ENCODE assay signal across 8 mouse cellular contexts in the genomic region with DNA sequence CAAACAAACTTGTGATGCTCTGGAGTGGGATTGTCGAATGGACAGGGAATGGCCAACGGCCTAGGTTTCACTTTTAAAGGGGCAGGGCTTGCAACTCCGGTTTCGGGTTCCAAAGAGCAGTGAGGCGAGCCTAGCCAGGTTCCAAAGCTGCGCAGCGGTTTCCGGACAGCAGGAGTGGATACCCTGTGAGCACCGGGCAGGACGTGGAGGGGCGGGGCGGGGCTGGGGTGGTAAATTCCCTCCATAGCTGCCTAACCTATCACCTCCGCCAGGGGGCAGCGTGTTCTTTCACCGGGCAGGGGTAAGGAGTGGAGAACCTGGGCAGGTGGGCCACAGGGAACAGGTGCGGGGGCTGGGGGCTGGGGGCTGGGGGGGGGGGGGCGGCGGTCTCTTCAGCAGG. TPM values are rescaled to one million over a fixed set of nuclear protein-coding genes. Genes with fewer than 3 reads are reported as not detected.
DNase-seq lines count a peak whose midpoint lies in the region; ATAC-seq and TF ChIP-seq lines count a peak whose summit lies in the region.

A gene (plus strand): TSS at position 112 of the 400 bp plus-strand sequence.

- H3K9ac ChIP-seq in lung, embryonic 16.5 days (ENCODE audit: low read length): peak within 1 kb of the TSS; percentile 78

- no peaks in the 10 kb centered on the region for H3K79me3 ChIP-seq in C2C12 (ENCODE audit: low read depth)

- 5% methylated on average over 18 of the region's 18 CpGs for WGBS in forebrain, embryonic 10.5 days
- WGBS in lung, embryonic 16.5 days: 2% methylated on average over 16 of the region's 18 CpGs

- no peaks in the 10 kb centered on the region for H3K27me3 ChIP-seq in C2C12 (ENCODE audit: control insufficient read depth, insufficient read depth, insufficient read length)
- H3K27me3 ChIP-seq in forebrain, embryonic 10.5 days (ENCODE audit: poor library complexity, severe bottlenecking): peaks cover 39% of the 10 kb centered on the region
- H3K27me3 ChIP-seq in lung, embryonic 16.5 days (ENCODE audit: control insufficient read depth, insufficient read depth, low read depth, low read length): no peaks in the 10 kb centered on the region

- H3K9me3 ChIP-seq in forebrain, embryonic 10.5 days: no peaks in the 10 kb centered on the region
- H3K9me3 ChIP-seq in lung, embryonic 16.5 days (ENCODE audit: control insufficient read depth, low read length): no peaks in the 10 kb centered on the region

- peak; percentile 49 for TF ChIP-seq CTCF in C2C12 (IDR thresholded peaks at IDR 0.05; ENCODE audit: control insufficient read depth, insufficient read depth, insufficient read length)

- peaks cover 50% of the 10 kb centered on the region for H3K4me1 ChIP-seq in forebrain, embryonic 10.5 days
- H3K4me1 ChIP-seq in lung, embryonic 16.5 days (replicated peaks; ENCODE audit: control insufficient read depth, insufficient read depth, low read length): peaks cover 26% of the 10 kb centered on the region

- peak within 1 kb of the TSS; percentile 12 for H3ac ChIP-seq in C2C12 (ENCODE audit: control insufficient read depth, insufficient read length, low read depth)

- intact Hi-C loops in heart, postnatal 10 days (cut with DNase I): loop anchor here (5.0 kb wide), 1 partner anchor 35 kb away; no protein-coding TSS in a partner anchor

- H3K36me3 ChIP-seq in C2C12 (ENCODE audit: control insufficient read depth, insufficient read depth): no peaks in the 10 kb centered on the region
- H3K36me3 ChIP-seq in forebrain, embryonic 10.5 days (replicated peaks): peaks cover 10% of the 10 kb centered on the region
- H3K36me3 ChIP-seq in lung, embryonic 16.5 days (ENCODE audit: control insufficient read depth, insufficient read depth, low read length): no peaks in the 10 kb centered on the region

- peak; percentile 70 for DNase-seq in adipocyte (ENCODE audit: low spot score)
- peak; percentile 53 for DNase-seq in forebrain, embryonic 10.5 days (ENCODE audit: extremely low spot score, low spot score)
- peak; percentile 42 to 74 for DNase-seq in heart, postnatal 10 days
- DNase-seq in kidney, postnatal 36 days: peak; percentile 76 to 90
- peak; percentile 64 for DNase-seq in retina, embryonic 14.5 days (ENCODE audit: low spot score)
- DNase-seq in cerebellum, adult 9-11 months: no peak

- peak; percentile 6; the same call in 1 of the 2 replicates for ATAC-seq in lung, embryonic 16.5 days (ENCODE audit: low read depth)

- no peaks in the 10 kb centered on the region for H3K79me2 ChIP-seq in C2C12 (ENCODE audit: control insufficient read depth, insufficient read depth)

- no peak within 1 kb of the TSS for H3K27ac ChIP-seq in forebrain, embryonic 10.5 days
- H3K27ac ChIP-seq in lung, embryonic 16.5 days (ENCODE audit: low read length): 0 out of 2 replicates have a peak within 1 kb of the TSS, but pooled peaks have one; percentile 12

- H3K4me2 ChIP-seq in lung, embryonic 16.5 days (ENCODE audit: low read depth, low read length): peak within 1 kb of the TSS; percentile 82

- no peak within 1 kb of the TSS for H3K4me3 ChIP-seq in C2C12 (ENCODE audit: insufficient read depth, poor library complexity, severe bottlenecking)
- H3K4me3 ChIP-seq in forebrain, embryonic 10.5 days: peak within 1 kb of the TSS; percentile 84
- H3K4me3 ChIP-seq in lung, embryonic 16.5 days (ENCODE audit: low read length): peak within 1 kb of the TSS; percentile 88

TF ChIP-seq in C2C12, 6 proteins besides CTCF, POLR2A, EP300 and RAD21:
- no peak for TF ChIP-seq MYOG (IDR thresholded peaks at IDR 0.05; ENCODE audit: control insufficient read depth, extremely low read depth, insufficient read length)
- no peak for TF ChIP-seq CEBPB (IDR thresholded peaks at IDR 0.05; ENCODE audit: low read depth)
- TF ChIP-seq MYOD1 (IDR thresholded peaks at IDR 0.05; ENCODE audit: control insufficient read depth, insufficient read length, low read depth): no peak
- no peak for TF ChIP-seq MAX (IDR thresholded peaks at IDR 0.05)
- TF ChIP-seq USF1 (IDR thresholded peaks at IDR 0.05; ENCODE audit: low read depth): no peak
- TF ChIP-seq FOSL1 (IDR thresholded peaks at IDR 0.05; ENCODE audit: insufficient read depth, low read length, poor library complexity, severe bottlenecking): no peak

RNA-seq across cellular contexts. Expression of the gene that starts here (rescaled TPM):
- polyA plus RNA-seq in C2C12 (2012; fragmentation: generic; extraction: Trizol): 30.9 TPM
- 10.4 and 12.3 TPM in 2 replicates for polyA plus RNA-seq in forebrain, embryonic 10.5 days (2016; fragmentation: Nextera tagmentation; extraction: Ambion mirVana)
- 10 to 100 TPM; 18.0 to 24.2 TPM for total RNA-seq in heart, postnatal 10 days (2021)
- 11.2 and 11.8 TPM in 2 replicates for polyA plus RNA-seq in lung, embryonic 16.5 days (2015; fragmentation: Nextera tagmentation; extraction: Ambion mirVana)
